Comparison of ENCODE assay signal across 16 mouse cellular contexts in the genomic region with DNA sequence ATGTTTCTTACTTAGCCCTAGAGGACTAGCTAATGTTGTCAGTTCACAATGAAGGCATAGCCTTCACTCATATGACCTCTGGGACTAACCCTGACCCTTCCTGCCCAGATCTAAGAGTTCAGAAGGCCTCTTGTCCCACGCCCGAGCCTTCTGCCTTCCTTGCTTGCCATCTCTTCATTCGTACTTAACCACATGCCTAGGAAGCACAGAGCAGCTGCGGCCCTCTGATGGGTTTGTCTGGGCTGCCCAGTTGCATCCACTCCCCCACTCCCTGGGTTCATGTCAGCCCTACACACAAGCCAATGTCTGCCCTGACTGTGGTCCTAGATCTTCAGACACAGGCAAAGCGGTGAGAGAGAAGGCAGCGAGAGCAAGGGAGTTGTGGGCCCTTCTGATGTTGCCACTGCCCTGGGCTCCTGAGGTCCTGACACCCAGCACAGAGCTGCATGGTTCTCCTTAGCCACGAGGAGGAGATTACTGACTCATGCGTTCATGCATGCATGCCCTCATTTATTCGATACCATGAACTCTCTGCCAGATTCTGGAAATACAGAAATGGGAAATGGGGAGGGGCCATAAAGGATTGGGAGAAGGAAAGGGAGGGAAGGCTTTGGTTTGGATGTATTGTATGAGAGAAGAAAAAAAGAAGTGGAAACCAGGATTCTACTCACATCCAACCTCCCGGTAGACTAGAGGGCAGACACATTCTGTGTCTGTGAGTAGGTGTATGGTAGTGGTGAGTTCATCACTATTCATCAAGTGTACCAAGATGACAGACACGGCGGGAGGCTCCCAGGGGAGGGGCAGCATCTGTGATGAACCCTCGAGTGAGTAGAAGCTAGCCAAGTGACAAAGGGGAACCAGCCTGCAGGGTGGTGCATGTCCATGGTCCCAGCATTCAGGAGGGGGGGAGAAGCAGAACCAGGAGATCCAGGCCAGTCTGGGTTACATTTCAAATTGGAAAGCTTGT. TPM values are rescaled to one million over a fixed set of nuclear protein-coding genes. Genes with fewer than 3 reads are reported as not detected.
DNase-seq lines count a peak whose midpoint lies in the region; ATAC-seq and TF ChIP-seq lines count a peak whose summit lies in the region.
"Had no signal": no experiment of that assay in that cellular context is flagged by ENCODE, and none has a peak within 500 bp of the region (broad histone marks: within the 10 kb centered on the region; RNA-seq: fewer than 3 reads in every experiment).

No protein-coding gene starts in this region.

- no peak overlapping the region for H3K9ac ChIP-seq in heart, embryonic 11.5 days (ENCODE audit: low read depth, low read length)
- no peak overlapping the region for H3K9ac ChIP-seq in kidney, postnatal 0 days (ENCODE audit: low read depth, low read length)
- H3K9ac ChIP-seq: kidney, embryonic 15.5 days; lung, embryonic 14.5 days had no signal

- no peaks in the 10 kb centered on the region for H3K36me3 ChIP-seq in heart, embryonic 11.5 days (ENCODE audit: control insufficient read depth, insufficient read depth, low read length)
- H3K36me3 ChIP-seq in kidney, postnatal 0 days (ENCODE audit: insufficient read depth, low read length): no peaks in the 10 kb centered on the region
- H3K36me3 ChIP-seq: kidney, embryonic 15.5 days had no signal

- 72% methylated on average over 13 of the region's 13 CpGs for WGBS in heart, embryonic 11.5 days (ENCODE audit: insufficient replicate concordance)
- WGBS in kidney, postnatal 0 days: 68% methylated on average over 13 of the region's 13 CpGs

- TF ChIP-seq CTCF in kidney, postnatal 0 days (IDR thresholded peaks at IDR 0.05; ENCODE audit: low read depth): peak; percentile 3; the same call in 1 of the 2 replicates

- H3K27me3 ChIP-seq in heart, embryonic 11.5 days (ENCODE audit: control insufficient read depth, insufficient read depth, low read length): no peaks in the 10 kb centered on the region
- H3K27me3 ChIP-seq in kidney, postnatal 0 days (ENCODE audit: insufficient read depth, low read length): no peaks in the 10 kb centered on the region
- H3K27me3 ChIP-seq: Patski had no signal

- peak; percentile 80 for DNase-seq in heart, adult 11 months
- no peak for DNase-seq in kidney, postnatal 0 days (ENCODE audit: low spot score)
- DNase-seq in kidney, postnatal 4 days: no peak
- peak; percentile 80 for DNase-seq in NIH3T3 (ENCODE audit: low read depth)
- peak; percentile 66 for DNase-seq in retina, embryonic 14.5 days (ENCODE audit: low spot score)
- DNase-seq in neural tube, embryonic 10.5 days (ENCODE audit: extremely low spot score, low spot score): no peak
- DNase-seq: cerebellum, adult 11-12 months; liver; thymus, postnatal 36 days had no signal

- H3K27ac ChIP-seq in heart, embryonic 11.5 days (ENCODE audit: low read depth, low read length): no peak overlapping the region
- H3K27ac ChIP-seq in kidney, postnatal 0 days: 0 out of 2 replicates have a peak overlapping the region, but pooled peaks have one; percentile 2
- H3K27ac ChIP-seq: kidney, embryonic 15.5 days had no signal

- no peak for ATAC-seq in heart, embryonic 11.5 days (replicated peaks; ENCODE audit: insufficient number of reproducible peaks, low FRiP score, low TSS enrichment)
- no peak for ATAC-seq in kidney, postnatal 0 days (replicated peaks; ENCODE audit: low FRiP score, low read depth)
- ATAC-seq in CD4-positive, CD25-positive, alpha-beta regulatory T cell, adult 4 months: no peak
- ATAC-seq: inflammation-experienced regulatory T-cells, adult 6 months; Patski had no signal

- no peak overlapping the region for H3K4me3 ChIP-seq in heart, embryonic 11.5 days (ENCODE audit: low read depth, low read length)
- H3K4me3 ChIP-seq in kidney, postnatal 0 days (replicated peaks; ENCODE audit: low read depth, low read length): no peak overlapping the region
- H3K4me3 ChIP-seq: erythroblast, embryonic 14.5 days; kidney, embryonic 15.5 days had no signal

- H3K4me2 ChIP-seq in heart, embryonic 11.5 days: no peak overlapping the region
- H3K4me2 ChIP-seq in kidney, postnatal 0 days (ENCODE audit: low read length): no peak overlapping the region
- H3K4me2 ChIP-seq: kidney, embryonic 15.5 days; lung, embryonic 14.5 days had no signal

- H3K9me3 ChIP-seq in heart, embryonic 11.5 days (replicated peaks; ENCODE audit: control insufficient read depth, low read length): no peaks in the 10 kb centered on the region
- H3K9me3 ChIP-seq in kidney, postnatal 0 days (replicated peaks; ENCODE audit: low read length): no peaks in the 10 kb centered on the region
- H3K9me3 ChIP-seq: kidney, embryonic 15.5 days had no signal

- H3K4me1 ChIP-seq in heart, embryonic 11.5 days (ENCODE audit: control insufficient read depth, insufficient read depth, low read length): peaks cover 22% of the 10 kb centered on the region
- 0 out of 2 replicates have a peak, but pooled peaks cover 5% of the 10 kb centered on the region for H3K4me1 ChIP-seq in kidney, postnatal 0 days (replicated peaks; ENCODE audit: insufficient read depth, low read length)

RNA-seq across cellular contexts. Expression of gene Ksr1, which starts 51.0 kb away (rescaled TPM):
- polyA plus RNA-seq in heart, embryonic 11.5 days (2014; fragmentation: Nextera tagmentation; extraction: Ambion mirVana): 4.4 and 4.6 TPM in 2 replicates
- 1.7 and 1.8 TPM in 2 replicates for polyA plus RNA-seq in kidney, postnatal 0 days (2015; fragmentation: Nextera tagmentation; extraction: Ambion mirVana)
- polyA plus RNA-seq in CD4-positive, CD25-positive, alpha-beta regulatory T cell, adult 4 months (2017; shearing (Covaris generic)): 1 to 10 TPM; 2.5 to 4.1 TPM

RNA-seq across cellular contexts. Expression of gene Wsb1, which starts 57.3 kb away (rescaled TPM):
- polyA plus RNA-seq in heart, embryonic 11.5 days (2014; fragmentation: Nextera tagmentation; extraction: Ambion mirVana): 196 and 230 TPM in 2 replicates
- 265 and 274 TPM in 2 replicates for polyA plus RNA-seq in kidney, postnatal 0 days (2015; fragmentation: Nextera tagmentation; extraction: Ambion mirVana)
- 10 to 100 TPM; 79.7 to 89.4 TPM for polyA plus RNA-seq in CD4-positive, CD25-positive, alpha-beta regulatory T cell, adult 4 months (2017; shearing (Covaris generic))

Comparison
In these comparisons a context has a peak if more than half of its experiments do, and no peak if none do; other contexts are left out.
1. DNase-seq: peak in heart, adult 11 months (single experiment), NIH3T3 (single experiment) and retina, embryonic 14.5 days (single experiment); none in kidney, postnatal 0 days (single experiment), kidney, postnatal 4 days (0 of 2) and neural tube, embryonic 10.5 days (single experiment).